Comparison of ENCODE assay signal across 8 mouse cellular contexts in genomic region chr13:112770528-112771328, GRCm38 (mm10). TPM values are rescaled to one million over a fixed set of nuclear protein-coding genes. Genes with fewer than 3 reads are reported as not detected.
DNase-seq lines count a peak whose midpoint lies in the region; ATAC-seq and TF ChIP-seq lines count a peak whose summit lies in the region.

No protein-coding gene starts in this region.

- TF ChIP-seq CTCF in liver, adult 2 months (IDR thresholded peaks at IDR 0.05; ENCODE audit: low read depth, low read length), result no peak

- intact Hi-C loops in left cerebral cortex, postnatal 36 days (cut with DNase I), result no loop called here

- no peak for TF ChIP-seq POLR2A in liver, adult 2 months (IDR thresholded peaks at IDR 0.05; ENCODE audit: extremely low read depth, insufficient read depth, low read length)

- H3K27me3 ChIP-seq in liver, adult 2 months (ENCODE audit: control insufficient read depth, insufficient read depth, low read length), result no peaks in the 10 kb centered on the region
- H3K27me3 ChIP-seq in liver, embryonic 11.5 days (replicated peaks; ENCODE audit: control insufficient read depth, insufficient read depth, low read length), result no peaks in the 10 kb centered on the region
- no peaks in the 10 kb centered on the region for H3K27me3 ChIP-seq in hindbrain, embryonic 11.5 days (ENCODE audit: control insufficient read depth, insufficient read depth, low read length)

- peaks cover 4% of the 10 kb centered on the region; the same call in 1 of the 2 replicates for H3K4me1 ChIP-seq in liver, adult 2 months (ENCODE audit: control insufficient read depth, insufficient read depth, low read length)
- no peaks in the 10 kb centered on the region for H3K4me1 ChIP-seq in liver, embryonic 11.5 days (replicated peaks; ENCODE audit: control insufficient read depth, insufficient read depth, low read length)
- H3K4me1 ChIP-seq in brown adipose tissue, adult 24 weeks (ENCODE audit: control insufficient read depth, insufficient read depth, insufficient read length, low read length), result peaks cover 17% of the 10 kb centered on the region; the same call in 1 of the 2 replicates
- no peaks in the 10 kb centered on the region for H3K4me1 ChIP-seq in hindbrain, embryonic 11.5 days (replicated peaks; ENCODE audit: control insufficient read depth, insufficient read depth, low read length)

- peak overlapping the region; percentile 5 for H3K27ac ChIP-seq in liver, adult 2 months (replicated peaks; ENCODE audit: insufficient read depth, low read depth, low read length)
- H3K27ac ChIP-seq in liver, embryonic 11.5 days (ENCODE audit: low read depth, low read length), result no peak overlapping the region
- peak overlapping the region; percentile 81 for H3K27ac ChIP-seq in brown adipose tissue, adult 24 weeks (replicated peaks; ENCODE audit: low read depth, low read length)
- no peak overlapping the region for H3K27ac ChIP-seq in hindbrain, embryonic 11.5 days (ENCODE audit: low read depth, low read length)

- H3K36me3 ChIP-seq in liver, adult 2 months (ENCODE audit: control insufficient read depth, insufficient read depth, low read length), result no peaks in the 10 kb centered on the region
- no peaks in the 10 kb centered on the region for H3K36me3 ChIP-seq in liver, embryonic 11.5 days (ENCODE audit: control insufficient read depth, insufficient read depth, low read length)
- no peaks in the 10 kb centered on the region for H3K36me3 ChIP-seq in hindbrain, embryonic 11.5 days (ENCODE audit: control insufficient read depth, insufficient read depth, low read length)

- H3K4me3 ChIP-seq in liver, adult 2 months (ENCODE audit: insufficient read depth, low read depth, low read length), result no peak overlapping the region
- no peak overlapping the region for H3K4me3 ChIP-seq in liver, embryonic 11.5 days (ENCODE audit: low read depth, low read length)
- no peak overlapping the region for H3K4me3 ChIP-seq in brown adipose tissue, adult 24 weeks (ENCODE audit: insufficient read depth, low read depth, low read length)
- H3K4me3 ChIP-seq in hindbrain, embryonic 11.5 days (ENCODE audit: low read depth, low read length), result no peak overlapping the region

- peaks cover 8% of the 10 kb centered on the region; the same call in 1 of the 2 replicates for H3K9me3 ChIP-seq in liver, embryonic 11.5 days (ENCODE audit: control insufficient read depth, low read length)
- H3K9me3 ChIP-seq in hindbrain, embryonic 11.5 days (ENCODE audit: control insufficient read depth, low read length), result peaks cover 11% of the 10 kb centered on the region

- DNase-seq in liver, adult 2 months (ENCODE audit: extremely low read depth, low read depth, low spot score), result no peak
- no peak for DNase-seq in liver, embryonic 11.5 days (ENCODE audit: low spot score)
- peak; percentile 66 for DNase-seq in hindbrain, embryonic 11.5 days (ENCODE audit: low spot score)
- no peak for DNase-seq in left cerebral cortex, postnatal 36 days (ENCODE audit: low spot score in 2 of 2)
- DNase-seq in layer of hippocampus, adult 11-12 months (ENCODE audit: low spot score), result no peak
- DNase-seq in spleen, adult 18-20 months, result no peak

- no peak for ATAC-seq in liver, embryonic 11.5 days (replicated peaks; ENCODE audit: low FRiP score)
- peak; percentile 78 for ATAC-seq in hindbrain, embryonic 11.5 days (ENCODE audit: low FRiP score)
- ATAC-seq in megakaryocyte progenitor cell, adult 5-6 weeks (replicated peaks; ENCODE audit: poor library complexity), result peak; percentile 59

- H3K79me2 ChIP-seq in liver, adult 2 months (ENCODE audit: control insufficient read depth, insufficient read depth, low read length), result no peaks in the 10 kb centered on the region

- 67% methylated on average over 11 of the region's 11 CpGs for WGBS in liver, adult 2 months
- WGBS in liver, embryonic 11.5 days, result 55% methylated on average over 11 of the region's 11 CpGs
- 27% methylated on average over 11 of the region's 11 CpGs for WGBS in hindbrain, embryonic 11.5 days

- no peak overlapping the region for H3K9ac ChIP-seq in liver, adult 2 months (ENCODE audit: low read depth, low read length)
- no peak overlapping the region for H3K9ac ChIP-seq in liver, embryonic 11.5 days (ENCODE audit: low read depth, low read length)
- H3K9ac ChIP-seq in hindbrain, embryonic 11.5 days (ENCODE audit: low read depth, low read length), result no peak overlapping the region

- no peak overlapping the region for H3K4me2 ChIP-seq in liver, embryonic 11.5 days
- H3K4me2 ChIP-seq in hindbrain, embryonic 11.5 days (replicated peaks; ENCODE audit: low read depth, low read length), result no peak overlapping the region

RNA-seq across cellular contexts. Expression of gene Plpp1, which starts 29.9 kb away (rescaled TPM):
- total RNA-seq in liver, adult 2 months (2014; rRNA removed), result 18.6 and 24.3 TPM in 2 replicates
- 13.4 and 15.0 TPM in 2 replicates for polyA plus RNA-seq in liver, adult 2 months (2012; rRNA removed)
- polyA plus RNA-seq in liver, embryonic 11.5 days (2014; fragmentation: Nextera tagmentation; extraction: Ambion mirVana), result 27.4 and 29.1 TPM in 2 replicates
- polyA plus RNA-seq in brown adipose tissue, adult 24 weeks (2012; ENCODE audit: insufficient read depth, insufficient read length, missing spikeins), result 10.1 and 15.5 TPM in 2 replicates
- 22.1 and 24.0 TPM in 2 replicates for polyA plus RNA-seq in hindbrain, embryonic 11.5 days (2014; fragmentation: Nextera tagmentation; extraction: Ambion mirVana)
- total RNA-seq in megakaryocyte progenitor cell, adult 5-6 weeks (2015), result 1.2 and 1.6 TPM in 2 replicates
- 1.0 and 2.7 TPM in 2 replicates for total RNA-seq in megakaryocyte progenitor cell, adult 5-6 weeks (2017)
- total RNA-seq in left cerebral cortex, postnatal 36 days (2021), result 10 to 100 TPM; 24.6 to 30.9 TPM

Comparison
In these comparisons a context has a peak if more than half of its experiments do, and no peak if none do; other contexts are left out.
1. H3K27ac ChIP-seq: peak in liver, adult 2 months (single experiment) and brown adipose tissue, adult 24 weeks (single experiment); none in liver, embryonic 11.5 days (single experiment) and hindbrain, embryonic 11.5 days (single experiment).